Mouse (Mus musculus) thymus, postnatal 0 days (tissue): ENCODE results near the gene Mmd. TPM values are rescaled to one million over a fixed set of nuclear protein-coding genes. Genes with fewer than 3 reads are reported as not detected.

Experiments
- DNase-seq: peaks from one replicate; pipeline ENCODE4 v3.0.0-alpha.2; 2015; ENCODE audit warnings: low spot score
- polyA plus RNA-seq: library from polyadenylated mRNA; unstranded; fragments of >200 nt; fragmentation: Nextera tagmentation; extraction: Ambion mirVana; gene quantifications from 2 replicates; pipeline ENCODE4 v1.2.1, GENCODE M21; 2015

The Mmd gene
- polyA plus RNA-seq, 1 experiment from 2014 or later: 19.2 TPM

DNA sequence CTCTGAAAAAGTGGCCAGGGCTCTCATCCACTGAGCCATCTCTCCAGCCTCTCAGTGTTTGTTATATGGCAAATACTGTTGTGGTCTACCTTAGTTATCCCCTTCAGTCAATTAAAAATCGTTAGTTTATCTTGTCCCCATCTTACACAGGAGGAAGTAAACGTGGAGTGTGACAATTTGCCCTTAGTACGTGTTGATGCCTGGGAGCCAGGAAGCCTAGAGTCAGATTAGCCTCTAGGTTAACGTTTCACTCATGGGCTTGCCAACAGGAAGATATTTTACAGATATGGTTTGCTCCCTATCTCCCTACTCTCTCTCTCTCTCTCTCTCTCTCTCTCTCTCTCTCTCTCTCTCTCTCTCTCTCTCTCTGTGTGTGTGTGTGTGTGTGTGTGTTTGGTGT lies 33.9 kb downstream of the Mmd start:
- DNase-seq: no peak

DNA sequence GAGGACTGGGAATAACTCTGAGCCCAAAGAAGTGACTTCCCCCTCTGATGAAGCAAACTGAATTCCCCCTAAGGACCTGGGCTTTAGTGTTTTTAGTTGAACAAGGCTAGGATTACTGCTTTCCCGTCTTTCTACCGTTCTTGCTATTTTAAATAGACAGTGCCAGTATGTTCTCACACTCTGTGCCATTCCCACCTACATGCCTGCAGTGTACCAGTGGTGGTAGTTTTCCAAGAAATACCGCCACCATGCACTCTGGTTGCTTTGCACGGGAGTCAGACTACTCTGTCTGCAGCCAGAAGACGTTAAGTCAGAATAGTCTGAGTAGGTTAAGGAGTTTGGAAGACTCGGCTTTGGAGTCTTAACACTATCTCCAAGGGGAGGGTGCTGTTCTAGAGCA lies 34.3 kb downstream of the Mmd start:
- no peak for DNase-seq

DNA sequence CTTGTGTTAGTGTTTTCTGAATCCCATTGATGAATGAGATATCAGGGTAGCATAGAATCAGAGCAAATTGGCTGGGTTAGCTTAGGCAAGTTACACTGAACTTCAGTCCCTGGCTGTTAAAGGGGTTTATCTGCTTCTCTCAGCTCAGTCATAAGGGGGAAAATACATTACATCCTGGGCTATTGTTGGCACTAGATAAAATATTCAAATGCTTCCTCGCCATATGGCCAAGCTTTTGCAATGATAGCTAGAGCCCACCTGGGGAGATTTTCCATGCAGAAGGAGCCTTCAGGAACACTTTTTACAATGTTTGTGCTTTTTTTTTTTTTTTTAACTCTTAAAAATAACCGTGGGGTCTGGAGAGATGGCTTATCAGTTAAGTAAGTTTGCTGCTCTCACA lies 34.8 kb downstream of the Mmd start:
- no peak for DNase-seq

DNA sequence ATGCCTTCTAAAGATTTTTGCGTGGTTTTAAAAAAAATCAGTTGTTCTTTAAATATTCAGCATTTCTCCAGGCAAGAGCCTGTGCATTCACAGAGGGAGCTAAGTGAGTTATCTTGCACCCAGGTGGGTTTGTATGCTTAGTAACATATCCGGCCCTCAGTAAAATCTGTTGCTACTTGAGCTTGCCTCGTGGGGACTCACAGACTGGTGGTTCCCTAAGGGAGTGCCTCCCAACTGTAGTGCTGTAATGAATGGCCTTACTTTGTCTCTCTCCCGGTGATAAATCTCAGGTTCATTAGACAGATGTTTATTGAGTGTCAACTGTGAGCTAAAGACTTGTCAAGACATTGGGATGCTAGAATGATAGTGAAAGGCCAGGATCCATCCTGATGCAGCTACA lies 35.4 kb downstream of the Mmd start:
- DNase-seq: no peak

DNA sequence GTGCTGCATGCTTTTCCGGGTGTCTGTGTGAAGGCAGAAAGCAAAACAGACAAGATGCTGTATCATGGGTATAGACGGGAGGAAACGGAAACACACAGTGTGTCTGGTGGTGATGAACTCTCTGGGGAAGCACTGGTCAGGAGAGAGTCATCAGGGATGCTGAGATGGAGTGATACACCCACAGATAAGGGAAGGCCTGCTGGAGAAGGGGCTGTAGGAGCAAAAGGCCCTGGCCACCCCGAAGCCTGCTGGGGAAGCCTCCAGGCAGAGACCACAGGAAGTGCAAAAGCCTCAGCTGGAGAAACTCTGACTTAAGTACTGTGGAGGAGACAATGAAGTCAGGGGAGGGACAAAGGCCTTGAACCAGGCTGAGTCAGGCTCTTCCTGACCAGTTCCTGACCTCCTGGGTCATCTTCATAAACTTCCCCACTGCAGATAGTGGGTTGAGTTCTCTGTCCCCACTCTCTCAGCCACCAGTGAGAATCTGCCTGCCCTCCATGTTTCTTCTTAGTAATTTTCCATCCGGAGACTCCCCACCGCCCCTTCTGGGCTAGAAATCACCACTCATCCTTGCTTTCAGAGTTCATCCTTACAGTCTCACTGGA lies 37.4 kb downstream of the Mmd start:
- no peak for DNase-seq

DNA sequence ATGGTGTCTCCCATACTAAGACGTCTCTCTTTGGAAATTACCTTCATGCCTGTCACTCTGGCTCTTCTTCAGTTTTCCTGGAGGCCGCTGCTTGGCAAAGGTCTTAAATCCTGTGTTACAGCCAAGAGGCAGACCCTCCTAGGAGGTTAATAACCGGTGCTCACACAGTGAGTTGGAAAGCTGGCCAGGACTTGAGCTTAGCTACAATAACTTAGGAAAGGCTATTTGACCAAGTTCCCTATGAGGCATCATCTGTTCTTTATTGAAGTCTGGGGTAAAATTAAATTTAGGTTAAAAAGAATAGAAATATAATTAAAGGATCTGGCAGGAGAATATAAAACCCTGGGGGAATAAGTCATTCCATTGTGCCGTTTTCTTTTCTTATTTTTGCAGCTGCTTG lies 41.9 kb downstream of the Mmd start:
- DNase-seq: no peak

DNA sequence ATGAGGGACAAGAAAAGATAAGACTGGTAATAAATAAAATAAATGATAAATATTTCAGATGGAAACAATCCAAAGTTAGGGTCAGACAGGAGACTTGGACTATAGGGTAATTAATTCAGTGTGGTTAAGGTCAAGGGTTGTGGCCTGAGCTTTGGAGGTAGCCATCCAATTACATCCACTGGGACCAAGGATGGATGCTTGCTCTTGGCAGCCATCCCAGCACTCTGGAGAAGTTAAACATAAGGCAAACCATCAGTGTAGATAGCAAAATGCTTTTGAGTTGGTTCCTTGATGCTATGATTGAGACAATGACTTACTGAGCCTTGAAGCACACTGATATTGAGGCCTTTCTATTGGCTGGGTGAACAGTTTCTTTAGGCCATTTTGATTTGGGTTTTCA lies 43.5 kb downstream of the Mmd start:
- DNase-seq: no peak

DNA sequence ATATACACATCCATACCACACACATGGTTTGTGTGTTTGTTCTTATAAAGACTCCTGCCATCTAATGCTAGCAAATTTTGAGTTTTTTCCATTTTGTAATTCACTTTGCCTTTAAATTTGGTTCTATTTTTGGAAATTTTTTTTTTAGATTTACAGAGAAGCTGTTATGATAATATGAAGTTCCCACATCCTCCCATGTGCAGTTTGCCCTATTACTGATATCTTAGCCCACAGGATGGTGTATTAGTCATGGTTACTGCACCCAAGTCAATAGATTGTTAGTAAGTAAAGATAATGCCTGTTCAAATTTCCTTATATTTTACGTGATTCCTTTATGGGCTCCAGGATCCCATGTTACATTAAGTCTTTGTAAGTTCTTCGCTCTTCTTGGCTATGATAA lies 45.4 kb downstream of the Mmd start:
- no peak for DNase-seq

DNA sequence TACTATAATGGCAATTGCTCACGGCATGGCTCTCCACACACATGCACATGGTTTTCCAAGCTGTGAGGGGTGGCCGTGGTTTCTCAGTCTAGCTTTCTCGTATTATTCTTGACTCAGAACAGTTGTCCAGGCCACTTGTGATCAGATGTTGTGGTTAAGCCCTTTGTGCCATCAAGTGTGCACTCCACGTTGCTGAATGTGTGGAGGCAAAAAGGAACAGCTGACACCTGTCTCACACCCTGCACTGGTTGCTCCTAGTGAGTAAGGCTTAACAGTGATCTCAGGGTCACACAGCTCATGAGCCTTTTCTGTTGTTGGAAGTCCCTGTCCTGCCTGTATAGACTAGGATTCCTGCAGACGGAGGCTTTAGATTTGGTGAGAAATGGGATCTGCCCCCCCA lies 56.8 kb downstream of the Mmd start:
- no peak for DNase-seq

DNA sequence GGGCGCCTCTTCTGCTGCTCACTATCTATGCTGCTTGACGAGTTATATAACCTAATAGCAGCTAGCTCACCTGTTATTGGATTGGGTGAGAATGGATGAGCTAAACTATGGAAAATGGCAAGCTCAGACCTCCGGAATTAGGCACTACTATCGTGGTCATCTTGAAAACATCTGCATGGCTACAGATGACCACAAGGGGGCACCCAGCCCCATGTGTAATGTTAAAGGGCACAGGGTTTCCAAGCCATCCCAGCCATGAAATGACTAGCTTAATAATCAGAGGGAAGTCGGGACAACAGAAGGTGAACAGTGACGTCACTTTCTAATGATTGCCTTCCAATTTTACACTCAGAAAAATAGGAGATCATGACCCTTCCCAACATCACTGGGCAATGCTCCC lies 57.7 kb downstream of the Mmd start:
- peak; percentile 4 for DNase-seq

DNA sequence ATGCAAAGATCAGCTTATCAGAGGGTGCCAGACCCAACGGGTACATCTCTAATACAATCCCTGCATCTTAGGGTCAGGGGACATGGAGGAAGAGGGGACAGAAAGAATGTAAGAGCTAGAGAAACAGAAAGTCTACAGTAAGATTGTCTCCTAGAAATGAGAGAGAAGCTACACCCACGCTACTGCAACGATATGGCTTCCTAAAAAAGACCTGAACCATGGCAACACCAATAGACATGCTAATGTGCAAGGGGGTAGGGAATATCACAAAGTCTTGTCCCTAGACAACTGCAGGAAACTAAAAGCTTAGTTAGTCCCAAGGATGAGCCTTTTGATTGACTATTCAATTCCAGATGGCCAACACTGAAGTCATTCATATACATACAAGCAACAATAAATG lies 65.3 kb downstream of the Mmd start:
- DNase-seq: no peak

DNA sequence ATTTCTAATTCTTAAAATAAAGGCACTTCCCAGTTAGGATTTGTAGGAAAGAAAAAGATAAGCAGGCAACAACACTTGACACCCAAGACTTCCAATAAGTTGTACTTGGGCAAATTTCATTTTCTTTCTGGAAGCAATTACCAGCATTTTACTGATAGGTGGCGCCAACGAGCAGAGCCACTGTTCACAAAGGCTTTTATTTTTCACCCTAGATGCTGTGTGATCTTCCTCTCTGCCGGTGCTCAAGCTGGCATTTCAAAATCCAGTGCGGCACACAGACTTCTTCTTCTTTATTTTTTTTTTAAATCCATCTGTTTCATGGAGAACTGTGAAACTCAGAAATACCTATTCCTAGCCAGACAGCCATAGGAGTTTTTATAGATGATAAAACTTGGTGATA lies 68.2 kb downstream of the Mmd start:
- DNase-seq: peak; percentile 64

DNA sequence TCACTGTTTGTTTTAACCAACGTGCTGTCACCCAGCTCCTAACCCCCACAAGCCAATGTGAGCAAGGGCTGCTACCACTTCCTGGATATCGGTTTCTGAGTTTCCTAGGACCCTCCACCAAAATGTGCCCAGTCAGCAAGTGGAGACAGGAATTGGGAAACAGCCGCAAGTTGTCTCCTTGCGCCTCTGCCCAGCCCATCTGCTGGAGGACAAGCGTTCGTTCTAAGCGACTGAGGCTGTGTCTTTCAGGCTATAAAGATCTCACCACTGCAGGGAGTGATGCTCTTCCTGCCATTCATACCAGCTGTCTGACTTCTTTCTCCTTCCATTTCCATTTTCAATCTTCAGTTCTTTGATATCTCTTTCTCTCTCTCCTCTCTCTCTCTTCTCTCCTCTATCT lies 71.7 kb downstream of the Mmd start:
- DNase-seq: no peak

DNA sequence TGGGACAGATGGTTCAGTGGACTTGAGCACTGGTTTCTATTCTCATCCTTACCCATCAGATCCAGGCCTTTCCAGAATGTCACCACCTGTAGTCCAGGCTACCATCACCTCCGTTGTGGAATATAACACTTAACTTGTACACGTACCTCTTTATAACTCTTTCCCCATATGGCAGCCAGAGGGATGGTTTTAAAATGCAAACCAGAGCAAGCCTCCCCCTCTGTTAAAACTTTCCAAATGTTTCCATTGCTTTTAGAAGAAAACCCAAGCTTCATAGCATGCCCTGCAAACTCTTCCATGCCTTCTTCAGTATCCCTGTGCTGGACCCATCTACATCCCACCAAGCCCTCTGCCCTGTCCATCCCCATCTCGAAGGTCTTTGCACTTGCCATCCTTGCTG lies 75.3 kb downstream of the Mmd start:
- no peak for DNase-seq

DNA sequence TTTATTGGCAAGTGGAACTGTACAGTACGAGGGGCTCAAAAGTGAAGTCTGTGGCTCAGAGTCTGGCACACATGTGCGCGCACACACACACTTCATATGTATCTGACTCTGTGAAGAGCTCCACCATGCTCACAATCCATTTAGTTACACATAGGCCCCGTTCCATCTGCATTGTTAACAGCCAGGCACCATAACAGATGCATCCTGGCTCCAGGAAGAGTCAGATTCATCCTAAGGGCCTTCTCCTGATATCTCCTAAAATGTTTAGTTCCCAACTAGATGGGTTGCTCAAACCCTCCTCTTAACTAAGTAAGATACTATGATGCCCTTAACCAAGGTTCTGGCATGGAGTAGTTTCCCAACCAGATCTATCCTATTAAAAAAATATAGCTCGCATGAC lies 76.9 kb downstream of the Mmd start:
- DNase-seq: no peak

DNA sequence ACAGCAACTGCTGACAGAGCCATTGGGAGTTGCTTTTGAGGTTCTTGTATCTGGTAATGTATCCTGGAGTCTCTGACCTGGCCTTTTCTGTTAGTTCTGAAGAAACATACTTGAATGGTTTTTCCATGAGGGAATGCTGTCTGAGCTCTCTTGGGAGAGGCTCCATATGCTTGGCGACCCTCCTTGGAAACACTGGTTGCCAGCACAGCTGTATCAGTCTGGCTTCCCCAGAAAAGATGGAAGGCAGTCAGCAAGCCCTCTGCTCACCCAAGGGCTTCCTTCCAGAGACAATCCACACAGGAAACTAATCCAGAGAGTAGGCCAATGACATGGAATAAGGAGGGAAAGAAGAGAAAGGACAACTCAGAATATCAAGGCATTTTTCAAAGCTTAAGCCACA lies 77.6 kb downstream of the Mmd start:
- DNase-seq: no peak

Other genes with a start within 250 kb of the Mmd start
- gene Pctp, start 246.6 kb upstream of the Mmd start, polyA plus RNA-seq: 5.0 and 5.1 TPM in 2 replicates
- gene Tmem100, start 219.1 kb upstream of the Mmd start, polyA plus RNA-seq: 3.8 and 4.8 TPM in 2 replicates
- gene Gm45716, start 61.8 kb upstream of the Mmd start, polyA plus RNA-seq: 19.6 and 25.6 TPM in 2 replicates
- gene Hlf, start 141.4 kb downstream of the Mmd start, polyA plus RNA-seq: 0.72 and 0.85 TPM in 2 replicates